9 mouse cellular contexts compared by ENCODE assay signal in genomic region chr12:86518746-86519145, GRCm38 (mm10).
DNase-seq lines count a peak whose midpoint lies in the region; ATAC-seq lines count a peak whose summit lies in the region.
"Had no signal": no experiment of that assay in that cellular context is flagged by ENCODE, and none has a peak within 500 bp of the region (broad histone marks: within the 10 kb centered on the region; RNA-seq: fewer than 3 reads in every experiment).

No protein-coding gene starts in this region.

- 0 out of 2 replicates have a peak, but pooled peaks cover 3% of the 10 kb centered on the region for H3K27me3 ChIP-seq in embryonic facial prominence, embryonic 14.5 days (replicated peaks; ENCODE audit: control insufficient read depth, insufficient read depth, low read length)

- peak; percentile 11 for DNase-seq in layer of hippocampus, adult 11-12 months (ENCODE audit: low spot score)
- DNase-seq in layer of hippocampus, adult 9-10 months (ENCODE audit: low spot score) = no peak
- peak; percentile 44 for DNase-seq in embryonic facial prominence, embryonic 14.5 days (ENCODE audit: low spot score)
- peak; percentile 11 for DNase-seq in left cerebral cortex, adult 11 months (ENCODE audit: low spot score)
- DNase-seq in right cerebral cortex, postnatal 14 days = peak; percentile 56
- DNase-seq in spleen, postnatal 36 days (ENCODE audit: low spot score in 2 of 2) = no peak
- DNase-seq in gastrocnemius, adult 8-10 months (ENCODE audit: low spot score in 2 of 2) = no peak
- DNase-seq in lung, postnatal 10 days = no peak

- H3K36me3 ChIP-seq in embryonic facial prominence, embryonic 14.5 days (ENCODE audit: control insufficient read depth, insufficient read depth, low read length) = no peaks in the 10 kb centered on the region

- WGBS in embryonic facial prominence, embryonic 14.5 days = 24% methylated on average over 16 of the region's 18 CpGs

- no peaks in the 10 kb centered on the region for H3K4me1 ChIP-seq in embryonic facial prominence, embryonic 14.5 days (ENCODE audit: control insufficient read depth, insufficient read depth, low read length)

- H3K27ac ChIP-seq in embryonic facial prominence, embryonic 14.5 days (replicated peaks; ENCODE audit: low read depth, low read length) = no peak overlapping the region

- no peak overlapping the region for H3K4me3 ChIP-seq in embryonic facial prominence, embryonic 14.5 days (ENCODE audit: low read depth, low read length)

- no peak for ATAC-seq in embryonic facial prominence, embryonic 14.5 days (ENCODE audit: low read depth)
- ATAC-seq: Patski had no signal

- no peak overlapping the region for H3K9ac ChIP-seq in embryonic facial prominence, embryonic 14.5 days (ENCODE audit: low read depth, low read length)

- H3K9me3 ChIP-seq in embryonic facial prominence, embryonic 14.5 days (ENCODE audit: control insufficient read depth, low read length) = no peaks in the 10 kb centered on the region

- no peak overlapping the region for H3K4me2 ChIP-seq in embryonic facial prominence, embryonic 14.5 days (ENCODE audit: low read depth, low read length)

Comparison
In these comparisons a context has a peak if more than half of its experiments do, and no peak if none do; other contexts are left out.
1. DNase-seq: peak in layer of hippocampus, adult 11-12 months (single experiment), embryonic facial prominence, embryonic 14.5 days (single experiment), left cerebral cortex, adult 11 months (single experiment) and right cerebral cortex, postnatal 14 days (single experiment); none in layer of hippocampus, adult 9-10 months (single experiment), spleen, postnatal 36 days (0 of 2), gastrocnemius, adult 8-10 months (0 of 2) and lung, postnatal 10 days (single experiment).